Mouse (Mus musculus) heart, embryonic 13.5 days (tissue): Measurements from ENCODE around the gene Cap1. TPM values are rescaled to one million over a fixed set of nuclear protein-coding genes. Genes with fewer than 3 reads are reported as not detected.

Experiments used
- ATAC-seq: fragments of 200-750 bp; cut with Nextera tagmentation; 2 replicates; pipeline ENCODE4 v1.8.0; 2017; ENCODE audit warnings: moderate TSS enrichment; ENCODE audit not compliant: insufficient number of reproducible peaks, low FRiP score, low TSS enrichment; ENCODE audit errors: extremely low read depth
- H3K27ac ChIP-seq: fragments of 300-500 bp; sonication (generic); replicated peaks from 2 replicates; pipeline ENCODE4 v1.5.1; 2015; ENCODE audit warnings: moderate library complexity, mild to moderate bottlenecking, inconsistent platforms
- H3K27me3 ChIP-seq: fragments of 300-500 bp; sonication (generic); replicated peaks from 2 replicates; pipeline ENCODE4 v1.6.1; 2015; ENCODE audit warnings: mild to moderate bottlenecking, inconsistent platforms
- H3K36me3 ChIP-seq: fragments of 300-500 bp; sonication (generic); 2 replicates; pipeline ENCODE4 v1.6.1; 2015; ENCODE audit warnings: mild to moderate bottlenecking, inconsistent platforms
- H3K4me1 ChIP-seq: fragments of 300-500 bp; sonication (generic); 2 replicates; pipeline ENCODE4 v1.6.1; 2015; ENCODE audit warnings: inconsistent platforms
- H3K4me2 ChIP-seq: fragments of 300-500 bp; sonication (generic); 2 replicates; pipeline ENCODE4 v1.6.1; 2015; ENCODE audit warnings: inconsistent platforms, mild to moderate bottlenecking, moderate library complexity
- H3K4me3 ChIP-seq: fragments of 300-500 bp; sonication (generic); 2 replicates; pipeline ENCODE4 v1.5.1; 2015; ENCODE audit warnings: moderate library complexity, mild to moderate bottlenecking, inconsistent platforms
- H3K9ac ChIP-seq: fragments of 300-500 bp; sonication (generic); 2 replicates; pipeline ENCODE4 v1.6.1; 2015; ENCODE audit warnings: inconsistent platforms, mild to moderate bottlenecking, moderate library complexity
- H3K9me3 ChIP-seq: fragments of 300-500 bp; sonication (generic); 2 replicates; pipeline ENCODE4 v1.6.1; 2016; ENCODE audit warnings: inconsistent platforms
- WGBS: fragments of 180-500 bp; shearing (Covaris S2); methylation state at CpG from one replicate; pipeline ENCODE4 v1.1.7; 2015; ENCODE audit warnings: mixed read lengths; 5-methylcytosine and 5-hydroxymethylcytosine counted together
- polyA plus RNA-seq: library from polyadenylated mRNA; unstranded; fragments of >200 nt; fragmentation: Nextera tagmentation; extraction: Ambion mirVana; gene quantifications from 2 replicates; pipeline ENCODE4 v1.2.1, GENCODE M21; 2015

Cap1 gene
- polyA plus RNA-seq, 1 experiment from 2014 or later, result 49.7 TPM

DNA sequence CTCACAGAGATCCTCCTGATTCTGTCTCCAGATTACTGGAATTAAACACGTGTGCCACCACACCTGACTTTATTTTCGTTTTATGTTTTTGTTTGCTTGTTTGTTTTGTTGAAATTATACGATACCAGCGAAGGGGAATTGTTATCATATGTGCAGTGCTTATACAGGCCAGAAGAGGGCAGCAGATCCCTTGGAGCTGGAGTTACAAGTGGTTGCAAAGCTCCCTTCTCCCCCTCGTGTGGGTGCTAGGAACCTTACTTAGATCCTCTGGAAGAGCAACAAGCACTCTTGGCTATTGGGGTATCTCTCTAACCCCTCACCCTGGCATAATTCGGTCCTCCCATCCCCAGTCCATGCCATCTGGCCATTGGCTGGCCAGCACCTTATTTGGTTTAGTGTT, 24.7 kb upstream of the Cap1 start:
- H3K9me3 ChIP-seq, result peaks cover 9% of the 10 kb centered on the region; the same call in 1 of the 2 replicates
- H3K4me1 ChIP-seq, result peaks cover 10% of the 10 kb centered on the region
- H3K27me3 ChIP-seq, result no peaks in the 10 kb centered on the region
- no peak overlapping the region for H3K4me3 ChIP-seq
- no peak overlapping the region for H3K27ac ChIP-seq
- no peak overlapping the region for H3K4me2 ChIP-seq
- no peak for ATAC-seq
- H3K36me3 ChIP-seq, result no peaks in the 10 kb centered on the region
- H3K9ac ChIP-seq, result no peak overlapping the region
- WGBS, result 43% methylated on average over 6 of the region's 6 CpGs

DNA sequence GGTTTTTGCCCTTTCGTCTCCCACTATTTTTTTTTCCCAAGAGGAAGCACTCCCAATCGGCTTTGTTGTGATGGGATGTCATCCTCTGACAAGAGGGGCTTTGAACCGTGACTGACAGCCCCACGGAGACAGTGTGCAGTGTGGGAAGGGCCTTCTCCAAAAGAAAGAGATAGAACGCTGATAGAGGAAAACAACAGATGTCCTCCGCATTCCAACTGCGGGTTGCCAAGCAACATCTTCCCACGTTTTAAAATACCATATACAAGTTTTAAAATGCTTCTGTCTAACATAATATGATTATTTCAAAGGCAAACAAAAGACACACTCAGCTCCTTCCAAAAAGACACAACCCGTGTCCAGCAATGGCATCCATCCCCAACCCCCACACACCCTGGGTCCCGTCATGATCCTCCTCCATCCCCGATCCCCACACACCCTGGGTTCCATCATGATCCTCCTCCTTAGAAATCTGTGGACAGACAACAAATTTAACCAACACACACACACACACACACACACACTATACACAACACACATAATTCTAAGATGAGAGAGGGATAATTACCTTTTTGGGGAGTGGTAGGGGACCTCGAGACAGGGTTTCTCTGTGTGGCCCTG, 23.8 kb upstream of the Cap1 start:
- no peak overlapping the region for H3K4me3 ChIP-seq
- no peak overlapping the region for H3K4me2 ChIP-seq
- no peaks in the 10 kb centered on the region for H3K36me3 ChIP-seq
- H3K9ac ChIP-seq, result no peak overlapping the region
- no peak overlapping the region for H3K27ac ChIP-seq
- H3K4me1 ChIP-seq, result peaks cover 9% of the 10 kb centered on the region
- 48% methylated on average over 12 of the region's 12 CpGs for WGBS
- peaks cover 9% of the 10 kb centered on the region; the same call in 1 of the 2 replicates for H3K9me3 ChIP-seq
- ATAC-seq, result no peak
- no peaks in the 10 kb centered on the region for H3K27me3 ChIP-seq

GRCm38 (mm10) chr4:122905359-122905758, 19.5 kb upstream of the Cap1 start:
- Histone ChIP-seq H3K4me3 (no peak overlapping the region), H3K9me3 (peaks cover 6% of the 10 kb centered on the region; the same call in 1 of the 2 replicates), H3K36me3 (no peaks in the 10 kb centered on the region), H3K27ac (no peak overlapping the region), H3K4me1 (no peaks in the 10 kb centered on the region), H3K4me2 (no peak overlapping the region), H3K27me3 (0 out of 2 replicates have a peak, but pooled peaks cover 4% of the 10 kb centered on the region), H3K9ac (no peak overlapping the region)
- WGBS, result 71% methylated on average over 10 of the region's 10 CpGs
- no peak for ATAC-seq

DNA sequence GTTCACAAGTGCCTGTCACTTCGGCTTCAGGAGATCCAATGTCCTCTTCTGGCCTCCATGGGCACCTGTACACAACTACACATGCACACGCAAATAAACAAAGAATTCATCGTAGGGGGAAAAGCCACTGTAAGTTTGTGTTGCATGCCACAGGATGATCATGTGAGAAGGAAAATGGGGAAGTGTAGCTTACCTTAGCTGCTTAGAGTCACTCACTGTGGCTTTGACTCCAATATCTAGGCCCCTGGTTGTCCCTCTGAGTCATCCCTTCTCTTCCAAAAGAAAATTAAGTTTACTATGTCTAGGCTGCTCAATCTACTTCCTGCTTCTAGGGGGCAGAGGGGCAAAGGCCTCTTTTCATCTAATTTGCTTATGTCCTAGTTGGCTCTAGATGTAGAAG, 17.9 kb upstream of the Cap1 start:
- Histone ChIP-seq H3K4me2 (no peak overlapping the region), H3K4me1 (no peaks in the 10 kb centered on the region), H3K27ac (no peak overlapping the region), H3K9ac (no peak overlapping the region), H3K9me3 (peaks cover 6% of the 10 kb centered on the region; the same call in 1 of the 2 replicates), H3K4me3 (no peak overlapping the region), H3K27me3 (0 out of 2 replicates have a peak, but pooled peaks cover 5% of the 10 kb centered on the region), H3K36me3 (no peaks in the 10 kb centered on the region)
- 81% methylated on average over 3 of the region's 3 CpGs for WGBS
- no peak for ATAC-seq

GRCm38 (mm10) chr4:122902156-122902555, 16.3 kb upstream of the Cap1 start:
- Histone ChIP-seq H3K4me1 (no peaks in the 10 kb centered on the region), H3K27ac (no peak overlapping the region), H3K27me3 (0 out of 2 replicates have a peak, but pooled peaks cover 5% of the 10 kb centered on the region), H3K36me3 (no peaks in the 10 kb centered on the region), H3K4me3 (no peak overlapping the region), H3K9me3 (no peaks in the 10 kb centered on the region), H3K9ac (no peak overlapping the region), H3K4me2 (no peak overlapping the region)
- no peak for ATAC-seq
- 20% methylated on average over 6 of the region's 6 CpGs for WGBS

GRCm38 (mm10) chr4:122898313-122898712, 12.5 kb upstream of the Cap1 start:
- no peaks in the 10 kb centered on the region for H3K4me1 ChIP-seq
- WGBS, result 13% methylated on average over 5 of the region's 5 CpGs
- no peak overlapping the region for H3K4me3 ChIP-seq
- H3K27ac ChIP-seq, result no peak overlapping the region
- H3K36me3 ChIP-seq, result no peaks in the 10 kb centered on the region
- no peak overlapping the region for H3K9ac ChIP-seq
- ATAC-seq, result no peak
- no peaks in the 10 kb centered on the region for H3K9me3 ChIP-seq
- H3K4me2 ChIP-seq, result no peak overlapping the region
- H3K27me3 ChIP-seq, result 0 out of 2 replicates have a peak, but pooled peaks cover 5% of the 10 kb centered on the region

GRCm38 (mm10) chr4:122897750-122898149, 11.9 kb upstream of the Cap1 start:
- H3K9ac ChIP-seq, result no peak overlapping the region
- no peaks in the 10 kb centered on the region for H3K4me1 ChIP-seq
- H3K4me3 ChIP-seq, result no peak overlapping the region
- H3K36me3 ChIP-seq, result no peaks in the 10 kb centered on the region
- no peak overlapping the region for H3K4me2 ChIP-seq
- H3K27me3 ChIP-seq, result 0 out of 2 replicates have a peak, but pooled peaks cover 5% of the 10 kb centered on the region
- no peak for ATAC-seq
- 74% methylated on average over 4 of the region's 4 CpGs for WGBS
- no peaks in the 10 kb centered on the region for H3K9me3 ChIP-seq
- no peak overlapping the region for H3K27ac ChIP-seq

GRCm38 (mm10) chr4:122892157-122892556, 6.3 kb upstream of the Cap1 start:
- Histone ChIP-seq H3K4me1 (peaks cover 22% of the 10 kb centered on the region), H3K36me3 (no peaks in the 10 kb centered on the region), H3K27me3 (no peaks in the 10 kb centered on the region), H3K4me3 (no peak overlapping the region), H3K9ac (no peak overlapping the region), H3K27ac (peak overlapping the region; percentile 76), H3K9me3 (no peaks in the 10 kb centered on the region), H3K4me2 (no peak overlapping the region)
- 59% methylated on average over 5 of the region's 5 CpGs for WGBS
- no peak for ATAC-seq

- H3K27ac ChIP-seq, result peak overlapping the region; percentile 76
- H3K9ac ChIP-seq, result no peak overlapping the region
- 31% methylated on average over 1 of the region's 1 CpGs for WGBS
- H3K27me3 ChIP-seq, result no peaks in the 10 kb centered on the region
- no peaks in the 10 kb centered on the region for H3K9me3 ChIP-seq
- no peak for ATAC-seq
- no peak overlapping the region for H3K4me2 ChIP-seq
- H3K4me3 ChIP-seq, result no peak overlapping the region
- H3K4me1 ChIP-seq, result peaks cover 27% of the 10 kb centered on the region
- H3K36me3 ChIP-seq, result no peaks in the 10 kb centered on the region
Measured at GRCm38 (mm10) chr4:122891597-122891996, 5.7 kb upstream of the Cap1 start.

DNA sequence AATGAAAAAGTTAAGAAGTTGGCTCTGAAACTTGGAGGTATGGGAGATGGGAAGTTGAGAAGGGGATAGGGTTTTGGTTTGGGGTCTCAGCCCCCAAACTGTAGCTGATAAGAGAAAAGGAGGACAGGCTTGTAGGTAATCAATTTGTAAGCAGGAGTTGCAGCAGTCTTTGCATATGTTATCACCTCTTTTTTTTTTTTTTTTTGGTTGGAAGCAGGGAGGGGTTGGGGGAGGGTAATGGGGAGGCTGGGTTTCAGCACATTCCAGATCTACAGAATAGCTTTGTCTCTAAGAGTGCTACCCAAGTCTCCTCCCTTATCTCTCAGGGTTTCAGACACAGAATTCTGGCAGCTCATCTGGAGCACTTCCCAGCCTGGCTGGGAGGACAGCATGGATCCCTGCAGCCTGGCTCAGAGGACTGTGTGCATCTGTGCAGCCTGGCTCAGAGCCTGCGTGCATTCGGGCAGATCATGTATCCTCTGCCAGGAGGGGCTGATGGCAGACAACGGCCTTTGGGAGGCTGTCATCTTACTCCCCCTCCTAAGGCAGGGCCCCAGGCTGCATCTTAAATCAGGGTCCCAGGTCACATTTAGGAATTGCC, 5.1 kb upstream of the Cap1 start:
- 8% methylated on average over 3 of the region's 3 CpGs for WGBS
- peaks cover 28% of the 10 kb centered on the region for H3K4me1 ChIP-seq
- no peak overlapping the region for H3K4me3 ChIP-seq
- peak overlapping the region; percentile 62 for H3K9ac ChIP-seq
- H3K36me3 ChIP-seq, result no peaks in the 10 kb centered on the region
- peak; percentile 53 for ATAC-seq
- H3K9me3 ChIP-seq, result no peaks in the 10 kb centered on the region
- peak overlapping the region; percentile 76 for H3K27ac ChIP-seq
- H3K4me2 ChIP-seq, result no peak overlapping the region
- H3K27me3 ChIP-seq, result no peaks in the 10 kb centered on the region

DNA sequence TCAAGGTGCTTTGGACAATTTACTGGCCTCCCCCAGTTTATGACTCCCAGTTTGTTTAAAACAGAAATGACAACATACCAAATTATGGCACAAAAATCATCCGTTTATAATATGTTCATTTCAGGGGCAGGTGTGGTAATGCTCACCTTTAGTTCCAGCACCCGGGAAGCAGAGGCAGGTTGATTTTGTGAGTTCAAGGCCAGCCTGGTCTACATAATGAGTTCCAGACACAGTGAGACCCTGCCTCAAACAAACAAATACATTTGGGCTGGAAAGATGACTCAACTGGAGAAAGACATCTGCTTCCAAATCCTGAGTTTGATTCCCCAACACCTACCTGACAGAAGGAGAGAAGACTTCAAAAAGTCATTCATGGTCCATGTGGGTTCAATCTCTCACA, 1.5 kb upstream of the Cap1 start:
- H3K4me2 ChIP-seq, result peak overlapping the region; percentile 75
- H3K9ac ChIP-seq, result peak overlapping the region; percentile 28; the same call in 1 of the 2 replicates
- no peak for ATAC-seq
- peak overlapping the region; percentile 92; the same call in 1 of the 2 replicates for H3K4me3 ChIP-seq
- 76% methylated on average over 2 of the region's 2 CpGs for WGBS
- peak overlapping the region; percentile 100 for H3K27ac ChIP-seq
- H3K27me3 ChIP-seq, result no peaks in the 10 kb centered on the region
- peaks cover 50% of the 10 kb centered on the region for H3K4me1 ChIP-seq
- H3K36me3 ChIP-seq, result no peaks in the 10 kb centered on the region
- H3K9me3 ChIP-seq, result no peaks in the 10 kb centered on the region
